Mouse (Mus musculus) forebrain, postnatal 0 days (tissue): ENCODE data around the gene Ptprm. TPM values are rescaled to one million over a fixed set of nuclear protein-coding genes. Genes with fewer than 3 reads are reported as not detected.

Source experiments
- ATAC-seq: fragments of 200-750 bp; cut with Nextera tagmentation; 2 replicates; pipeline ENCODE4 v1.8.0; 2017; ENCODE audit warnings: mild to moderate bottlenecking, moderate library complexity
- DNase-seq: peaks from one replicate; pipeline ENCODE4 v3.0.0-alpha.2; 2015
- H3K27ac ChIP-seq: fragments of 300-500 bp; sonication (generic); 2 replicates; pipeline ENCODE4 v1.5.1; 2014; ENCODE audit warnings: low read depth, mild to moderate bottlenecking, antibody characterized with exemption, low read length, moderate library complexity, mixed read lengths
- H3K27me3 ChIP-seq: fragments of 300-500 bp; sonication (generic); 2 replicates; pipeline ENCODE4 v1.6.1; 2014; ENCODE audit warnings: mild to moderate bottlenecking, low read length, mixed read lengths; ENCODE audit not compliant: insufficient read depth
- H3K36me3 ChIP-seq: fragments of 300-500 bp; sonication (generic); 2 replicates; pipeline ENCODE4 v1.6.1; 2014; ENCODE audit warnings: mild to moderate bottlenecking, moderate library complexity; ENCODE audit not compliant: insufficient read depth
- H3K4me1 ChIP-seq: fragments of 300-500 bp; sonication (generic); 2 replicates; pipeline ENCODE4 v1.6.1; 2014; ENCODE audit warnings: antibody characterized with exemption; ENCODE audit not compliant: insufficient read depth
- H3K4me2 ChIP-seq: fragments of 300-500 bp; sonication (generic); 2 replicates; pipeline ENCODE4 v1.6.1; 2014; ENCODE audit warnings: low read depth, mild to moderate bottlenecking, moderate library complexity
- H3K4me3 ChIP-seq: fragments of 300-500 bp; sonication (generic); 2 replicates; pipeline ENCODE4 v1.5.1; 2014; ENCODE audit warnings: low read depth, low read length, mixed read lengths
- H3K9ac ChIP-seq: fragments of 300-500 bp; sonication (generic); 2 replicates; pipeline ENCODE4 v1.6.1; 2014; ENCODE audit warnings: mild to moderate bottlenecking
- H3K9me3 ChIP-seq: fragments of 300-500 bp; sonication (generic); 2 replicates; pipeline ENCODE4 v1.6.1; 2016; ENCODE audit warnings: low read length
- CTCF ChIP-seq: sonication (generic); IDR thresholded peaks from 2 replicates; pipeline ENCODE4 v1.5.1; 2016; ENCODE audit warnings: antibody characterized with exemption, control low read depth, low read depth
- WGBS: fragments of 180-500 bp; shearing (Covaris S2); extraction: QIAGEN DNeasy Blood & Tissue Kit; methylation state at CpG from one replicate; pipeline ENCODE4 v1.1.7; 2014; 5-methylcytosine and 5-hydroxymethylcytosine counted together
- polyA plus RNA-seq: library from polyadenylated mRNA; unstranded; fragments of >200 nt; fragmentation: Nextera tagmentation; extraction: Ambion mirVana; gene quantifications from 2 replicates; pipeline ENCODE4 v1.2.1, GENCODE M21; 2015
- total RNA-seq: library from RNA; depleted of rRNA; stranded (reverse); fragments of >200 nt; gene quantifications from 2 replicates; pipeline ENCODE4 v1.2.3, GENCODE M21; 2014

Ptprm gene
- total and polyA plus RNA-seq, 2 experiments from 2014 or later: 12.9 to 33.2 TPM

DNA sequence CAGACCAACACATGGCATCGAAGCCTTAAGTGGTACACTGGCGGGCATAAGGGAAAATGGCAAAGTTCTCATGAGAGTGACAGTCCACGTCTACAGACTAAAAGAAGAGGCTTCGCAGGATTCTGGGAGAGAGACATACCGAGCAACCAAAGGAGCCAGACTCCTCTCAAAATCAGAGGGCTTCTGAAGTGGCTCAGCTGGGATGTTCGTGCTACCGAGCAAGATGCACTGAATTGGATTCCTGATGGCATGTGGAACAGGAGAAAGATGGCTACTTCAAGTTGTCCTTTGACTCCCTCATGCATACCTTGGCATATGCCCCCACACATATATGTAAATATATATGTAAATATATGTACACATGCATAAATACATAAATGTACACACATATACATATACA, 115.4 kb downstream of the Ptprm start:
- Histone ChIP-seq H3K27ac (no peak overlapping the region), H3K9ac (no peak overlapping the region), H3K4me1 (no peaks in the 10 kb centered on the region; the same call in 1 of the 2 replicates), H3K36me3 (no peaks in the 10 kb centered on the region), H3K4me2 (no peak overlapping the region), H3K27me3 (no peaks in the 10 kb centered on the region), H3K9me3 (no peaks in the 10 kb centered on the region), H3K4me3 (no peak overlapping the region)
- no peak for TF ChIP-seq CTCF
- 95% methylated on average over 7 of the region's 7 CpGs for WGBS
- DNase-seq: no peak
- ATAC-seq: no peak

DNA sequence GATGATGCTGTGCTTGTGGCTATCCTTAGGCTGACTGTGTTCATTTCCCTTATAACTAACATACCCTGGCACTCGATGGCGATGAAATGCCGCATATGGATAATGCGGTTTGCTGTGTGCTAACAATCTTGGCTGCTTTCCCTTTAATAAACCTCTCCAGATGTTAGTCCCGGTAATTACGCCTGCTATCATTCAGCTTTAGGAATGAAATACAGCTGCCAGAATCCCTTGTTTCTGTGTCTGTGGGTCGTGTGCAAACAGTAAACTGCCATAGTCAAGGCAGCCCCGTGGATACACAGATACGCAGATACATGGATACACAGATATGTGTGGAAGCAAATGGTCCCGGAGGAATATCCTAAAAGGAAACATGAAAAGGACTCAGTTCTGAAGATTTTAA, 116.8 kb downstream of the Ptprm start:
- no peaks in the 10 kb centered on the region for H3K36me3 ChIP-seq
- ATAC-seq: no peak
- 76% methylated on average over 10 of the region's 10 CpGs for WGBS
- H3K4me1 ChIP-seq: no peaks in the 10 kb centered on the region; the same call in 1 of the 2 replicates
- H3K9ac ChIP-seq: no peak overlapping the region
- H3K4me3 ChIP-seq: no peak overlapping the region
- TF ChIP-seq CTCF: no peak
- H3K4me2 ChIP-seq: no peak overlapping the region
- H3K27me3 ChIP-seq: no peaks in the 10 kb centered on the region
- DNase-seq: no peak
- H3K9me3 ChIP-seq: no peaks in the 10 kb centered on the region
- H3K27ac ChIP-seq: no peak overlapping the region

DNA sequence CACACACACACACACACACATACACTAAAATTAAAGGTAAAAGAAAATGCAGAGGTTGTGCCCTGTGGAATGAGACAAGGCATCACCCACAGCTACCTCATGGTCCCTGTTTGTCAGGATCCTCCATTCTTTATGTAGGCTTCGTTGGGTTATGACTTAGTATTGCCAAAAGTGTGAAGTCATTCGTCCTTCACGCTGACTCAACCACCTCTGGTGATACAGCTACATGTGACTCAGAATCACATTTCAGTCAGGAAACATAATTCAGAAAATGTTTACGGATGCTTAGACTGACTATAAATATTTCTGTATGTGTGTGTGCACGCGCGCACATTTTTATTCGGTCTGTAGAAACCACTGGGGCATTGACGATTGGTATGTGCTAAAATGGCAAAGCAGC, 121.2 kb downstream of the Ptprm start:
- TF ChIP-seq CTCF: no peak
- ATAC-seq: no peak
- Histone ChIP-seq H3K27me3 (no peaks in the 10 kb centered on the region), H3K36me3 (no peaks in the 10 kb centered on the region), H3K9ac (no peak overlapping the region), H3K4me2 (no peak overlapping the region), H3K4me1 (no peaks in the 10 kb centered on the region; the same call in 1 of the 2 replicates), H3K27ac (no peak overlapping the region), H3K4me3 (no peak overlapping the region), H3K9me3 (no peaks in the 10 kb centered on the region)
- 95% methylated on average over 9 of the region's 9 CpGs for WGBS
- no peak for DNase-seq

DNA sequence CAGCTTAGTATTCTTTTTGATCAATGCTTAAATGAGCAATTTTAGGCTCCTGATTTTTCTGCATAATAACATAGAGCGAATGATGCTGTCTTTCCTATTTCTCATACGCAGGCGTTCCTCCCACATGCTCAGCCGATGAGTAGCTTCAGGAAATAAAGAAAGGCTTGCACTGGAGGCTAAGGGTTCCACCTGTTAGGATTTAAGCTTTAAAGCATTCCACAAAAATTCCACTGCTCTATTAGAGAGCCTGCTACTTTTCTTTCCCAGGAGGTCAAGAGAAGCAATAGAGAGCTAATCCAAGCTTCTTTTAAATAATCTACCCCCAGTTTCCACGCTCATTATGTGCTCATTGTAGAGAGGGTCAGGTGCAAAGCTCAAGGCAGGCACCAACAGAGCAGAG, 127.3 kb downstream of the Ptprm start:
- no peak for DNase-seq
- no peaks in the 10 kb centered on the region for H3K4me1 ChIP-seq
- H3K4me3 ChIP-seq: no peak overlapping the region
- no peak overlapping the region for H3K27ac ChIP-seq
- H3K27me3 ChIP-seq: no peaks in the 10 kb centered on the region
- H3K36me3 ChIP-seq: no peaks in the 10 kb centered on the region
- ATAC-seq: no peak; the same call in 1 of the 2 replicates
- H3K4me2 ChIP-seq: no peak overlapping the region
- 9% methylated on average over 5 of the region's 5 CpGs for WGBS
- TF ChIP-seq CTCF: no peak
- H3K9ac ChIP-seq: no peak overlapping the region
- H3K9me3 ChIP-seq: no peaks in the 10 kb centered on the region

DNA sequence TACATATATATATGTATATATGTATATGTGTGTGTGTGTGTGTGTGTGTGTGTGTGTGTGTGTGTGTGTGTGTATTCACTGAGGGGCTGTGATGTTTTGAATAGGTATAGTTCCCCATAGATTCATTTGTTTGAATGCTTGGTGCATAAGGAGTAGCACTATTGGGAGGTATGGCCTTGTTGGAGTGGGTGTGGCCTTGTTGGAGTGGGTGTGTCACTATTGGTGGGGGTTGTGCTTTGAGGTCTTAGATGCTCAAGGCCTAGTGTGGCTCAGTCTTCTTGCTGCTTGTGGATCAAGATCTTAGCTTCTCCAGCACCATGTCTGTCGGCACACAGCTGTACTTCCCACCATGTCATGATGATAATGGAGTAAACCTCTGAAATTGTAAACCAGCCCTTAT, 138.9 kb downstream of the Ptprm start:
- TF ChIP-seq CTCF: no peak
- ATAC-seq: no peak

DNA sequence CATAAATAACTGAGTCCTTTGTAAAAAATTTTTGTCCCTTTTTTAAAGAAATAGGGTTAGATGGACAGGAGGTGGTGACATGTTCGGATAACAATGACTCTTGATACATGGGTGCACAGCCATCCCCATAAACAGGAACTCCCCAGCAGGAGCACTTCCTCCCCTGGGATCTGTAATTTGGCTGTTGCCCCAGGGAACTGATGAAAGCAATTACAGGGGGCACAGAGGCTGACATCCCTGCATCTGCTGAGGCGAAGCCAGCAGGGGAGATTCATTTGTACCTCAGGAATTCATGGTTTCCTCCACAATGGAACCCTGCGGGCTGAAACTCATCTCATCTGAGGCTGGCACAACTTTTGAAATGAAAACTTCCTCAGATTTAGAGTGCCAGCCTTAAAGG, 140.5 kb downstream of the Ptprm start:
- no peaks in the 10 kb centered on the region for H3K27me3 ChIP-seq
- TF ChIP-seq CTCF: no peak
- no peaks in the 10 kb centered on the region for H3K9me3 ChIP-seq
- H3K36me3 ChIP-seq: no peaks in the 10 kb centered on the region
- H3K4me2 ChIP-seq: no peak overlapping the region
- 21% methylated on average over 3 of the region's 3 CpGs for WGBS
- no peak overlapping the region for H3K4me3 ChIP-seq
- no peaks in the 10 kb centered on the region for H3K4me1 ChIP-seq
- no peak for DNase-seq
- no peak overlapping the region for H3K9ac ChIP-seq
- no peak overlapping the region for H3K27ac ChIP-seq
- no peak for ATAC-seq

More for the DNA sequence above, 138.9 kb downstream of the Ptprm start:
- no peak for DNase-seq
- no peaks in the 10 kb centered on the region for H3K36me3 ChIP-seq
- no peak overlapping the region for H3K4me2 ChIP-seq
- H3K9me3 ChIP-seq: no peaks in the 10 kb centered on the region
- H3K9ac ChIP-seq: no peak overlapping the region
- 93% methylated on average over 1 of the region's 1 CpGs for WGBS
- H3K4me1 ChIP-seq: no peaks in the 10 kb centered on the region
- no peaks in the 10 kb centered on the region for H3K27me3 ChIP-seq
- no peak overlapping the region for H3K4me3 ChIP-seq
- no peak overlapping the region for H3K27ac ChIP-seq

DNA sequence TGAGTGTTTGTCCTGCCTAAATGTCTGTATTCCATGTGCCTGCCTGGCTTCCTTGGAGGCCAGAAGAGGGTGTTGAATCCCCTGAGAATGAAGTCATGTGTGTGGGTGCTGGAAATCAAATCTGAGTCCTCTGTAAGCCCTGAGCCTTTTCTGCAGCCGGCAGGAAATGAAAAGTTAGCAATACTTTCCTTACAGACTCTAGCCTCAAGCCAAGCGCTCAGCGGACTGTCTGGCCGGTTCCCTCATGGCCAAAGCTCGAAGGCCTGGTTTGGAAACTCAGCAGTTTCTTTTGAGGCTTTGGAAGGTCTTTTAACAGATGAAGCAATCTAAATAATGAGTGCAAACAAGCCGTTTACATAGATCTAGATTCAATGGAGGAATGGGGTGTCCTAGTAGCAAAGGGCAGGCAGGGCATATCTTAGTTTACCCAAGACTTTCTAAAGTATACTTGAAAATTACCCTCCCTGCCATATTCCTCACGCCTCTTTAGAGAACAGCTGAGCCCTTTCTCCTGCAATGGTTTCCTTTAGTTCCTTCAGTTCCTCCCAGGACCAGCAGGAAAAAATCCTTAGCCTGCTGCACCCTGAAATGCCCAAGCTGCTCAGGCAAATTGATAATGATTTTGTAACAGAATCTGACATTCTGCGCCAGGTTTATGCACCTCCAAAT, 144.4 kb downstream of the Ptprm start:
- no peak overlapping the region for H3K9ac ChIP-seq
- WGBS: 67% methylated on average over 8 of the region's 8 CpGs
- no peak overlapping the region for H3K4me3 ChIP-seq
- H3K27ac ChIP-seq: no peak overlapping the region
- TF ChIP-seq CTCF: no peak
- no peaks in the 10 kb centered on the region for H3K36me3 ChIP-seq
- no peaks in the 10 kb centered on the region for H3K9me3 ChIP-seq
- DNase-seq (no peak), ATAC-seq (no peak)
- no peak overlapping the region for H3K4me2 ChIP-seq
- H3K4me1 ChIP-seq: no peaks in the 10 kb centered on the region
- H3K27me3 ChIP-seq: no peaks in the 10 kb centered on the region

DNA sequence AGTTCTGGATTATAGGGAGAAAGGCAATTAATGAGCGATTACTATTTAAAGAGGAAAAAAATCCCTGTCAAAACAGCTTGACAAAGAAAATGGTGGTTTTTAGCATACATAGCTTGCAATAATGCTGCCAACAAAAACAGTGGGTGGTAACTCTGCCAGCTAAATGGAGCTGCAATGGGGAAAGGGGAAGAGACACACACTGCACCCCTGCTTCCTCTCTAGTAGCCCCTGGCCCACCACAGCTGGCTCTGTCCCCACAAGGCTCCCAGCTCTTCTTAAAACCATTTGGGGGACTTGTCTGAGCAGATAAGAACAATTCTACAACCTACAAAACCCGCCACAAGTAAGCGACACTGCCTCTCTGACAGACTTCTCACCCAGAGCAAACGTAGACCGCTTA, 145.7 kb downstream of the Ptprm start:
- H3K9ac ChIP-seq: no peak overlapping the region
- H3K9me3 ChIP-seq: no peaks in the 10 kb centered on the region
- no peaks in the 10 kb centered on the region for H3K36me3 ChIP-seq
- DNase-seq (peak; percentile 14), ATAC-seq (no peak)
- no peaks in the 10 kb centered on the region for H3K27me3 ChIP-seq
- H3K4me2 ChIP-seq: no peak overlapping the region
- WGBS: 75% methylated on average over 5 of the region's 5 CpGs
- no peak overlapping the region for H3K27ac ChIP-seq
- no peaks in the 10 kb centered on the region for H3K4me1 ChIP-seq
- H3K4me3 ChIP-seq: no peak overlapping the region
- TF ChIP-seq CTCF: no peak
